Mouse (Mus musculus): ENCODE results near the gene Reep3.
A peak's percentile ranks its signal among the peaks of the same experiment; 100 is the strongest.

Gene Reep3

DNA sequence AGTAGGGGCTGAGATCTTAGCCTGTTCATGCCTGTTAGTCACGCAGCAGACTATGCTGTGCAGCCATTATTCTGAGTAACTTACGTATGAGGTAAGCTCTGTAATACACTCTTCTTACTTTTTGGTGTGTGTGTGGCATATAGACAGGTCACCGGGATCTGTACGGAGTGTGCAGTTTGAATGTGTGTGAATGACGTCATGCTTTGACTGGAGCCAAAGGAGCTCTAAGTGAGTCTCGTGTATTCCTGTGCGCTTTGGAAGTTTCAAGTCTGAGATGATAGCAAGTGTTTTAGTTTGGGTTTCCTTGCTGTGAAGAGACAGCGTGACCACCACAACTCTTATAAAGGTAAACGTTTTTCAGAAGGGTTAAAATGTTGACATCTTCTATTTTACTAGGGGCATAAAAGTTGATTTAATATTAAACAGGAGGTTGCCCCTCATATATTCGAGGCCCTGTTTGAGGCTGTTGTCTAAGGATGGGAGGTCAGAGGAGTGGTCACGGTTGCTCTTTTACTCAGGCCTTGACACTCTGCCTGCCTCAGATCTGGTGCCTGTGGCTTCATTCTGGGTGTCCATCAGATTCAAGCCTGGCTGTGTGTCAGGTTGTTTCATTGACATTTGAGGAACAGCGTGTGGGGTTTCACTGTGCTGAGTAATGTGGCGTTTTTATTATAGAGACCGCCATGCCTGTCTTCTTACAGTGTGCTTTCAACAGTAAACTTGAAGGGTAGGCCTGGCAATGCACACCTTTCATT is 14.5 kb upstream of the Reep3 start:
- no peak for DNase-seq (ENCODE audit: extremely low read depth, insufficient read length, low spot score)

DNA sequence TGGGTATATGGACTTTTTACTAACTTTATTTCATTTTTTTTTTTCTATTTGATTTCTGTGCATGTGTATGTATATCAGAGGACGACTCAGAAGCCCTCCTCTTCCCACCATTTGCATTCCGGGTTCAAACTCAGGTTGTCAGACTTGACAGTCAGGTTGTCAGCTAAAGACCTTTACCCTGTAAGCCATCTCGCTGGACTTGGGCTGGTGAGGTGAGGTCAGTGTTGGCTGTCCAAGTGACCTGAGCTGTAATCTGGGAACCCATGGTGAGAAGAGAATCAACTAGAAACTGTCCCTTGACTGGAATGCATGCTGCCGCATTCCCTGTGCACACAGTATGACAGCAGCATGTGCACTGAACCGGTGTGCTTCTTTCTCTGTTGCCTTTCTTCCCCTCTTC is 12.9 kb upstream of the Reep3 start:
- DNase-seq (ENCODE audit: extremely low read depth, insufficient read length, low spot score) = no peak

DNA sequence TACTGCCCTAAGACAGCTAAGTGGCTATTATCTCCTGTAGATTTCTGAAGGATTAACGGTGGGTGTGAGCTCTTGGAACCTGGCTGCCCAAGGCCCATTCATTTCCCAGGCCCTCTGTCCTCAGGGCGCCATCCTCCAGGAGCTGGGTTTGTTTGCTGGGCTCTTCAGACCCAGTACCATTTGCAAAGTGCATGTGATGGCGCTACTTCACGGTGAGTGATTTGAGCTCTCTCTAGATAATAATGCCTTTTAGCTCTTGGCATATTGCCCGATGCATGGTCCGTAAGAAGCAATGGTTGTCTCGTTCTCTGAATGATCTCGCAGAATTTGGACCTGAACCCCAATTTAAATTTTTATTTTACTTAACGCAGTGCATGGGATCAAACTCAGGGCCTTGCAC is 11.4 kb upstream of the Reep3 start:
- no peak for DNase-seq (ENCODE audit: extremely low read depth, insufficient read length, low spot score)

DNA sequence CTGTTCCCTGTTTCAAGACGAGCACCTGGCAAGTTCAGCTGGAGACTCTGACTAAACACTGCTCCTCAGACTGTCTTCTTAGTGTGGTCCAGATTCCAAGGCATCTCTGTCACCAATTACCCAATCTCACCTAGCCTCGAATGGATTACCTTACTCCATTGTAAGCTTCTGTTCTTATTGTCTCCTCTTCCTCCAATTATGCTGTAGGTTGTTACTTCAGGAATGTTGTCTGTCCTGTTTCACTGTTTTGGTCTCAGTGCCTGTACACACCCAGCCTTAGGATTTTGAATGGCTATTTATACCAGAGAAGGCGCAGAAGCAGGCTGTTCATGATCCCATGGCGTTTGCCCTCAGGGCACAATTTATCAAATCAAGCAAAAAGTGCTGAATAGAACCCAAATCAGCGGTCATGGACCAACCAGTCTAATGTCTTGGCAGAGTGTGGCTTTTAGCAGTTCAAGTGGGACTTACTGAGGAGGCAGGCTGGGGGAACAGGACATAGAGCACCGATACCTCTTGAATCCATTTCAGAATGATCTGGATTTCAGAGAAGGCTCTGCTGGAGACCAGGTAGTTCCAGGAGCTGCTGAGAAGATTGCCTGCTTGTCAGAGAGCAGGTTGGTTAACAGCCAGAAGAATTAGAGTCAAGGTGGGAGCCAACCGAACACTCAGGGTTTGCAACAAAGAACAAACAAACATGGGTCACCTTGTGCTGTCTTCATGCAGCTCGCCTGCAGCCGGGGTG is 10.4 kb upstream of the Reep3 start:
- DNase-seq (ENCODE audit: extremely low read depth, insufficient read length, low spot score) = no peak

DNA sequence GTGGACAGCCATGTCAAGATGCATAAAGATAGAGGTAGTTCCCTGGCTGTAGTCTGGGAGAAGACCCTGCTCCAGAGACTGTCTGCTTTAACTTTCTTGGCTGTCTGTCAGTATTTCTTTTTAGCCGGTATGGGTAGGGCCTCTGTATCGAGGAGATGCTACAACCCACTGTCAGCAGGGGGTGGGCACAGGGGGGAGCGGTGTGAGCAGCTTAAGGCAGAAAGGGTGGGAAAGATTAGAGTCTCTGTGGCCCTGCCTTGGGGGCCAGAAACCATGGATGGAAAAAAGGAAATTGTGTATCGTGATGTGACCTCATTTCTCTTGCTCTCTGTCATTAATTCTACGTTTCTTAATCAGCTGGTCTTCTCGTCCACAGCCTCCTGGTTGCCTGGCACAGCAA is 9.7 kb upstream of the Reep3 start:
- no peak for DNase-seq (ENCODE audit: extremely low read depth, insufficient read length, low spot score)

DNA sequence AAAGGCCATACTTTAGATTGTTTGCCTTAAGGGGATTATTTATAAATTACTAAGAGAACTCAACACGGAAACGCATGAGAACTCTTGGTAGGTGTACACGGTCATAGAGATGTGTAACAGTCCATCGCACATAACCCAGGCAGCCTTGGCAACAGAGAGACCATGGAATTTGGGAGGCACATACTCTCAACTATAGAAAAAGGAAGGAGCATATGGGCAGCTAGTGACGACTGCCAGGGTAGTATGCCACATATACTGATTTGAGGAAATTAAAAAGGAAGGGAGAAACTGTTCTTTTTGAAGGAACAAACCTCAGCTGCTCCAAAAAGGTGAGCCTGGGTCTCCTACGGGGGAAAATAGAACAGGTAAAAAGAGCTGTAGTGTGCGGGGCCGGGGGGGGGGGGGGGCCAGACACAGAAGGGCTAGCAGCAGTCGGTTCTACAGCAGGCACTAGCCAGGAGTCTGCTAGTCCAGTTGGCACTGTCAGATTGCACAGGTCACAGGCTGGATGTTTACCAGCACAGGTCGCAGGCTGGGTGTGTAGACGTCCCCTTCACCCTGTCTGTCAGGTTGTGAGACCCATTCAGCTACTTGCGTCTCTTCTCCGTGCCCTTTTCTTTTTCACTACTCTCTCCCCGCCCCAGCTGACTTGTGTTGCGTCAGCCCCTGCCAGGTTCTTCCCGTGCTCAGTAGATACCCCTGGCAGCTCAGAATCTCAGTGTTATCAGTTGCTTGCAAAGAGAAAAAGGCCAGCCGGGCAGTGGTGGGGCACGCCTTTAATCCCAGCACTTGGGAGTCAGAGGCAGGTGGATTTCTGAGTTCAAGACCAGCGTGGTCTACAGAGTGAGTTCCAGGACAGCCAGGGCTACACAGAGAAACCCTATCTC is 8.8 kb upstream of the Reep3 start:
- no peak for DNase-seq (ENCODE audit: extremely low read depth, insufficient read length, low spot score)

DNA sequence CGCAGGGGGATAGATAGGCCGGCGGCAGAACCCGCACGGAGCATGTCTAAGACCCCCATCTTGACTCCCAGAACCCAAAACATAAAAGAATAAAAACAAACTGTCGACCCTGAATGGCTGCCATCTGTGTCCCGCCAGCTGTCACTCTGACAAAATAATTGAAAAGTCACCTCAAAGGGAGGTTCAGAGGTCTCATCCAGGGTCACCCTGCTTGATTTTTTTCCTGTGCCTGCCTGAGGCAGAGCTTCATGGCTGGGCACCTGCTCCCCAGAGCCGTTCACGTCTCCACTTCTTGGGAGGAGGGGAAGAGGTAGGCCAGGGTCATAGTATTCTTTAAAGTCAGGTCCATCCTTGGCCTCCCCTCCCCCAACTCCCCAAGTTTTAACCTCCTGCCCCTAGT is 7.8 kb upstream of the Reep3 start:
- no peak for DNase-seq (ENCODE audit: extremely low read depth, insufficient read length, low spot score)

DNA sequence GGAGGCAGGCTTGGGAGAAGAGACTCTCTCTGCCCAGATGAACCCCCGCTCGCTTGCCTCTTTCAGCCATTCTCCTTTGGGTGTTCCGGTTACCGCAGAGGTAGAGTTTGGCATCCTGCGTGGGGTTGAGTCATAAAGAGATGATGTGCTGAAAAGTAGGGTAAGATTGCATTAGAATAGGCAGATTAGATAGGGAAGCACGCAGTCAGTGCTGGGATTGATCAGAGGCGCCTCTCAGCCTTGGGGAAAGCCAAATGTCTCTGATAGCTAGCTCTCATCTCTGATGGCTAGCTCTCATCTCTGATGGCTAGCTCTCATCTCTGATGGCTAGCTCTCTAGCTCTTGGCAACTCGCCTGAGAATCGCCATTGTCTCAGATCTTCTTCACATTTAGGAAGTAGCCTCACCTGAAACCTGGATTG is 4.1 kb upstream of the Reep3 start:
- no peak for DNase-seq (ENCODE audit: extremely low read depth, insufficient read length, low spot score)

DNA sequence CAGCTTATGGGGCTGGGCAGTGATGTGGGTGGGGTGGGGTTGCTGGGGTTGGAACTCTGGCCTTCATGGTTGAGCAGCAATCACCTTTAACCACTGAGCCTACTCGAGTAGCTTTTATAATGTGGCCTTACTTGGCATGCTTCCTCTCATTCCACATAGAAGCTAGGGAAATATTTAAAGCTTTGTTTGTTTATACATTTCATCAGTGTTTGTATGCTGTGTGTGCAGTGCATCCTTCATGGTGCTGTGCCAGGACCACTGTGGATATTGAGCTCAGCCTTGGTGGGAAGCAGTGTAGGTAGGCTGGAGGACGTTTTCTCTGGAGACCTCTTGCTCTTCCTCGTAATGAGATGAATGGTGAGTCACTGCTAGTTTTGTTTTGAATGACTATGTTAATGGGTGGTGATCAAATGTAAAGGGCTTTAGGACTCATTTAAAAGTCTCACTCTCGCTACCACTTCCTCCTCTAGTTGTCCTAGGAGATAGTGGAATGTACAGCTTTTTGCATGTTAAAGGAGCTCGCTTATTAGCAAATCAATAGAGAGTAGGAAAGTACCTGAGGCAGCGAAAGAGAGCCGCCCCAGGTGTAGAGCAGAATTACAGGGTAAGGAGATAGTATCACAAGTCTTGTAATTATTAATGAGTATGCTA is 3.4 kb upstream of the Reep3 start:
- no peak for DNase-seq (ENCODE audit: extremely low read depth, insufficient read length, low spot score)

DNA sequence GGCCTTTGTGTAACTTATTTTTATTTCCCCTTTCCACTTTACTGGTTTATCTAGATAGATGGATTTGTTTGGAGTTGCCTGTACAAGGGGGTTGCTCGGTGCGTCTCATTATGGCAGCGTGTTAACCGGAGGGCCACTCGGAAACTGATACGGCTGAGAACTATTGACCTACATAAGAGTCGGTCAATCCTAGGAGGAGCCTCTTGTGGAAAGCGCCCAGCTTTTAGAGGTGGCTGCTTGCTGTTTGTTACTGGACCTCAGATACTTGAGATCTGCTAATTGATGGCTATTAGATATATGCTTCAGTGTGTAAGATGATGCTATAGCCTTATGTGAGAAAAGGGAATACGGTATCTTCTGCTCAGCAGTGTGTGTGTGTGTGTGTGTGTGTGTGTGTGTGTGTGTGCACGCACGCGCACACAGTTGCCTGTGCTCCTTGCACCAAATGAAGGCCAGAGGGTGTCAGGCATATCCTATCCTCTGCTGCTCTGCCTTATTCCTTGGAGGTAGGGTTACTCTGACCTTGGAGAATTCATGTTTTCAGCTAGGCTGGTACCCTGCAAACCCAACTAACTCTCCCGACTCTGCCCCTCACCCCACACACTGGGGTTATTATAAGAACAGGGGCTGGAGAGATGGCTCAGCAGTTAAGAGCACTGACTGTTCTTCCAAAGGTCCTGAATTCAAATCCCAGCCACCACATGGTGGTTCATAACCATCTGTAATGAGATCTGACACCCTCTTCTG is 2.6 kb upstream of the Reep3 start:
- DNase-seq (ENCODE audit: extremely low read depth, insufficient read length, low spot score) = no peak

DNA sequence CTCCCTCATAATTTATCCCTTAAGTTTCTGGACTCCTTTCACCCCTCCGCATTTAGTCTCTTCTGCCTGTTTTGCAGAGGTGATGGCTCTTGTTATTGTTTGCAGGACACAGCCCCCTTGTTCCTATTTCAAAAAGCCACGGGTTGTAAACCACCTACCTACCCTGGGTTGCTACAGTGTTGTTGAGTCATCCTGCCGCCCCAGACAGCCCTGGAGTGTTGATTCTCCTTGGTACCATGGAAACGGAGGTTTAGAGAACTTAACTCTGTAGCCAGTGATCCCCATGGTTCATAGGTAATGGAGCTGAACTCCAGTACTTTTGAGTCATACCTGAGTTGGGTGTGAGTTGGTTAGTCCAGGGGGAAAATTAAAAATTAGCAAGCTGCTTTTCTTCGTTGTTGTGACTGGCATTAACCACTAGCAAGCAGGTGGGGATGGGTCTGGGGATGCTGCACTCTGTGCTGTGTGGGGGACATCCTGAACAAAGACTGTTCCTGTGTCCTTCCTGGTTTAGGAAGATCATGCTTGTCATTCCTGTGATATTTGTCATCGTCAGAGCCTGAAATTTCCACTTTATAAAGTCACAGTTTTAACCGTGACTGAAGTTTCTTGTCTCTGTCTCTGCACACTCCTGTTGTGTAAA is 1.8 kb upstream of the Reep3 start:
- peak; percentile 56 for DNase-seq (ENCODE audit: extremely low read depth, insufficient read length, low spot score)

DNA sequence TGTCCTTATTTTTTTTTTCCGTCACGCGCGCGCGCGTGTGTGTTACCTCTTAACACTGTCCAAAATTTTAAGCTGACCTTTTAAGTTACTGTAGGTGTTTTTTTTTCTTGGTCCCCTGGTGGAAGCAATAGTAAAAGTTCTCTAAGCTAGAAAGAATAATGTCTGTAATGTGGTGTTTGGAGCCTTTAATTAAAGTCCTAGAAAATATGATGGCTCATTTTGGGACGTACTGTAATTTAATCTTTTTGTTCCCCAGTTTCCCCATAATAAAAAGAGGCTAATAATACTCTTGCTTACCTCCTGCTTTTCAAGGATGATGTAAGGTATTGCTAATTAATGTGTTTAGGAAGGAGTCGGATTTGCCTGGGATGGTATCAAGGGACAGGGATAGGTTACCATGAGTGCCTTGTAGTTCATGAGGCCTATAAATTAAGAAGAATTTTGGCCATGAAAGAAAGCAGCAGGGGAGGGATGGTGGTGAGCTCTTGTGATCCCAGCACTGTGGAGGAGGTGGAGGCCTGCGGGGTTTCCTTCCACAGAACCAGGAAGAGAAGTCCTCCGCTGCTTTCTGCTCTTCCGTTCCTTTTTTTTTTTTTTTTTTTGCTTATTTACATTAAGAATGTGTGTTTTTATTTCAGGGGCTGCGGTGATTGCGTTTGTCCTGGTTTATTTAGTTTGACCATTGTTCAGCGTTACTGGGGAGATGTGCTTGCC is 849 bp upstream of the Reep3 start:
- no peak for DNase-seq (ENCODE audit: extremely low read depth, insufficient read length, low spot score)

DNA sequence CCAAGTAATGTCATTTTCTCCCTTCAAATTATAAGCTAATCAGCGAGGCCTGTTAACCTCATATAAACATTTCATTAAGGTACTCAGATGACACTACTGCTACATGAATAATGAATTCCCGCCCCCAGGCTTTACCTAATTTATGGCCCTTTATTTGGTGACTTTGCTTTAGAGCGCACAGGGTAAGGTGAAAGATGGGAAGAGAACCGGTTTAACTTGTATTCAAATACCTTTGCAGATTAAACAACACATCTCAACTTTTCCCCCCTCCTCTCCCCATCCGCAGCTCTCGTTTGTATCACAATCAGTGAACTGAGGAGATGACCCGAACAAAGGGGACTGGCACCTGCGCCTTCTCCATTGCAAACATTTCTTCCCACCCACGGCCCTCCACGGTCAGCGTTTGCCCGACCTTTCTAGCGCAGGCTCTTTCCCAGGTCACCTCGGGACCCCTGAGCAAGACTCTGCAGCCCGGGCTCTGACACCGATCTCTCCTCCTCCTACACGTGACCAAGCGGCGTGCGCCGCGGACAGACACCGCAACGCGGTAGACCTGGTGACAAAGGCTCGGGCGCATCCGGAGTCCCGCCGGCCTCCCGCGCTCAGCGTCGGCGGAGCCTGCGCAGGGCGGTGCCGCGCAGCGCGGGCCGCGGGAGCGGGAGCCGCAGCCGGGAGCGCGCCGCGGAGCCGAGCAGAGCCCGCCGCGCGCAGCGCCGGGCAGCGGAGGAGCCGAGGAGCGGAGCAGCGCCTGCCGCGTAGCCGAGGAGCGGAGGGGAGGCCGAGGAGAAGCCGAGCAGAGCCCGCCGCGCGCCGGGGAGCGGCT is 736 bp downstream of the Reep3 start, which contains the start of gene Jmjd1c:
TSS of gene Jmjd1c (plus strand) at position 328 of the 823 bp plus-strand sequence.
- DNase-seq (ENCODE audit: extremely low read depth, insufficient read length, low spot score) = peak; percentile 83

DNA sequence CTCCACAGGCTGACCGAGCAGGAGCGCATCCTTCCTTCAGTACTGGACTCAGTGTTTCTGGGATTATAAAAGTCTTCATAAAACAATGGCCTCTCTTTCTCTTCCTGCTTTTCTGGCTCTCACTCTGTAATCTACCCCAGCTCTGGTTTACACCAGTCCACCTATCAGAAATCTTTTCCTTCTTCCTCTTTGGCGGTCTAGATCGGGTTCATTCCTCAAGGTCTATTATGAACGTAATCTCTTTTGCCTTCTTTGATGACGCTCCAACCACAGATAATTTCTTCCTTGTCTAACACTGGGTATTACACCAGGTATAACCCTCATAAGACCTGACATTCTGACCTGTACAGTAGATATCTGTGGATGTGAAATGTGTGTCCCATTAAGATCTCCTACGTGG is 1.8 kb downstream of the Reep3 start:
- DNase-seq (ENCODE audit: extremely low read depth, insufficient read length, low spot score) = no peak

DNA sequence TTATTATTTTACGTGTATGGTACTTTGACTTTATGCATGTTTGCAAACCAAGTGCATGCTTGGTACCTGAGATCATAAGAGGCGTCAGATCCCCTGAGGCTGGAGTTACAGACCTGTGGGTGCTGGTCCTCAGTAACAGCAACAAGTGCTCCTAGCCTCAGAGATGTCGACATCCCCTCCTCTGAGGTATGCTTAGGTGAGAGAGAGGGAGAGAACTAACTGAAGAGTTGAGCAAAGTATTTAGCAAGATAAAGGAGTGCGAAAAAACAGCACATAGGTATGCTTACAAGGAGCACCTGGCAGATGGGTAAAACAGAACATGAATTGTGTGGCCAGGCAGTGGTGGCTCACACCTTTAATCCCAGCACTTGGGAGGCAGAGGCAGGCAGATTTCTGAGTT is 6.1 kb downstream of the Reep3 start:
- no peak for DNase-seq (ENCODE audit: extremely low read depth, insufficient read length, low spot score)

DNA sequence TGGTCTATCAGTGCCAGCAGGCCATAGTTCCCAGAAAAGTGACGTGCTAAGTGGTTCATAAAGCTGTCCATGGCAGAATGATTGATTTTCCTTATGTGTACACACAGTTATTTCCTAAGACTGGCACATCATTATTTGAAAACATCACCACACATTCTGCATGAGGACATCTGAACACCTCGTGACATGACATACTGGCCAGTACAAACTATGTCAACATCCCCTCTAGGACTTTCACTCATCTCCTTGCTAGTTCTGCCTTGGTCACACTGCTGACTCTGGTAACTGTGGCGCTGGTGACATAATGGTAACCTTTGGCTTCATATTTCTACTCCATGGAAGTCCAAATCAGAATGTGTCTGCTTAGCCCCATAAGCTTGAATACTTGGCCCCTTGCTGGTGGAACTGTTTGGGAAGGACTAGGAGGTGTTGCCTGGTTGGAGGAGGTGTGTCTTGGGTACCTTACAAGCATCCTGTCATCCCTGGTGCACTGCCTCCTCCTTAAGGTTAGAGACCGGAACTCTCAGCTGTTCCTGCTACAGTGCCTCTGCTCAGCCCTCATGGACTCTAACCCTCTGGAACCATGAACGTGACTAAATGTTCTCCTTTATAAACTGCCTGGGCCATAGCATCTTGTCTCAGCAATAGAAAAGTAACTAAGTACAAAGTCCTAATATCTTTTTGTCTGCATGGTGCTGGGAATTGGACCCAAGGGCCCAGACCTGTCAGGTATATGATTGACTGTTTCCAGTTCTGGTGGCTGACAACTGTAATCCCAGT is 9.1 kb downstream of the Reep3 start:
- DNase-seq (ENCODE audit: extremely low read depth, insufficient read length, low spot score) = no peak

DNA sequence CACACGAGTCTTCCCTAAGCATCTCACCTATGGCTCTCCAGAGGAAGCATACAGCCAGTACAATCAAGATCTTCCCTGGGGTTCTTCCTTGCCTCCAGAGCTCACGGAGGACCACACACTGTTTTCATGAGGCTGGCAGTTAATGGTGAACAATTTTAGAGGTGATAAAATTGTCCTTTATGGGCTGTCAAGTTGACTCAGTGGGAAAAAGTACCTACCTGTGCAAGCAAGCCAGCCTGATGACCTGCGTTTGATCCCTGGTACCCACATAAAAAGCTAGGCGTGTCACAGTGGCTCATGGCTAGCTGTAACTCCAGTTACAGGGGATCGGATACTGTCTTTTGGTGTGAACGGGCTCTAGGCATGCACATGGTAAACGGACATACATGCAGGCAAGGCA is 10.8 kb downstream of the Reep3 start:
- no peak for DNase-seq (ENCODE audit: extremely low read depth, insufficient read length, low spot score)
